Mouse (Mus musculus) olfactory bulb, adult 2 months (tissue): ENCODE data around the gene B4galt5.

Experiments
- CTCF ChIP-seq: fragments of 200-500 bp; IDR thresholded peaks from 2 replicates; pipeline ENCODE4 v1.5.1; 2012; ENCODE audit warnings: low read depth, mild to moderate bottlenecking, low read length, moderate library complexity; ENCODE audit not compliant: insufficient read depth
- POLR2A ChIP-seq: fragments of 200-500 bp; IDR thresholded peaks from 2 replicates; pipeline ENCODE4 v1.6.1; 2012; ENCODE audit warnings: mild to moderate bottlenecking, low read depth, low read length, moderate library complexity; ENCODE audit not compliant: insufficient read depth

DNA sequence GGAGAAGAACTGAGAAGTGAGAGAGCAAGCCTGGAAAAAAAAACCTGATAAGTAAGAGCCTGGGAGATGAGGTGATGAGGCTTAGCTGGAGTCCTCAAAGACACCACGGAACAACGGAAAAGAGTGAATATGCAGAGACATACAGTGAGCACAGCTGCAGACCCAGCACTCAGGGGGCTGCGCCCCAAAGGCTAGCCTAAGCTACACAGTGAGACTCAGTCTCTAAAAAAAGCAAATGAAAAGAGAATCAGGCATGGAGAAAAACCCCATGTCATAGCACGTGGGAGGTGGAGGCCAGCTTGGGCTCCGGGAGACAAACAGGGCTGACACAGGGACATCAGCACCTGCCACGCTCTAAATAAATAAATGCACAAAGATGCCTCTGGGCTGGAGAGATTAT lies 94.2 kb downstream of the B4galt5 start:
- TF ChIP-seq CTCF (no peak), POLR2A (no peak)
